Mouse (Mus musculus) v-Abl transformed pro-B cells (cell line): ENCODE measurements around the gene Dap.

Experiments used
- in situ Hi-C, 2 experiments: fragments of 400-800 bp; cut with MboI; formaldehyde crosslinking; loops; one replicate each; pipeline ENCODE4 v1.15.1; 2025; ENCODE audit not compliant: unreplicated experiment in 2 of 2

Gene Dap

GRCm38 (mm10) chr15:31224135-31224761 is at the start of gene Dap:
Dap (plus strand) TSS chr15:31224314.
- in situ Hi-C loops, result loop anchor here in 1 of 2 experiments (10.0 kb wide), 1 partner anchor 609 kb away; no protein-coding TSS in a partner anchor

- in situ Hi-C loops, result no loop called here
These were observed 47.5 kb upstream of the Dap start for GRCm38 (mm10) chr15:31176566-31176965.

GRCm38 (mm10) chr15:31184651-31185443 is 39.3 kb upstream of the Dap start:
- in situ Hi-C loops, result no loop called here

GRCm38 (mm10) chr15:31185506-31185905 is 38.6 kb upstream of the Dap start:
- in situ Hi-C loops, result no loop called here

GRCm38 (mm10) chr15:31186371-31186901 is 37.7 kb upstream of the Dap start:
- in situ Hi-C loops, result no loop called here

- in situ Hi-C loops, result no loop called here
These were observed 31.6 kb upstream of the Dap start for GRCm38 (mm10) chr15:31192563-31192962.

GRCm38 (mm10) chr15:31195776-31196175 is 28.3 kb upstream of the Dap start:
- in situ Hi-C loops, result no loop called here

- in situ Hi-C loops, result no loop called here
These were observed 16.6 kb upstream of the Dap start for GRCm38 (mm10) chr15:31207346-31208093.

- in situ Hi-C loops, result no loop called here
These were observed 12.2 kb upstream of the Dap start for GRCm38 (mm10) chr15:31211910-31212309.

- in situ Hi-C loops, result no loop called here
These were observed 10.4 kb upstream of the Dap start for GRCm38 (mm10) chr15:31213619-31214270.

- in situ Hi-C loops, result loop anchor here in 1 of 2 experiments (10.0 kb wide), 1 partner anchor 607 kb away; no protein-coding TSS in a partner anchor
These were observed 1.9 kb upstream of the Dap start for GRCm38 (mm10) chr15:31222216-31222615.

GRCm38 (mm10) chr15:31223596-31224134 is 449 bp upstream of the Dap start:
- in situ Hi-C loops, result loop anchor here in 1 of 2 experiments (10.0 kb wide), 1 partner anchor 609 kb away; no protein-coding TSS in a partner anchor

- in situ Hi-C loops, result loop anchor here (10.0 to 25.0 kb wide), 2 partner anchors 610 to 613 kb away; no protein-coding TSS in a partner anchor
These were observed 910 bp downstream of the Dap start for GRCm38 (mm10) chr15:31224806-31225642.

- in situ Hi-C loops, result loop anchor here (10.0 to 25.0 kb wide), 2 partner anchors 611 to 613 kb away; no protein-coding TSS in a partner anchor
These were observed 1.7 kb downstream of the Dap start for GRCm38 (mm10) chr15:31225643-31226325.

GRCm38 (mm10) chr15:31226464-31226863 is 2.4 kb downstream of the Dap start:
- in situ Hi-C loops, result loop anchor here (10.0 to 25.0 kb wide), 2 partner anchors 612 to 614 kb away; no protein-coding TSS in a partner anchor

GRCm38 (mm10) chr15:31227793-31228192 is 3.7 kb downstream of the Dap start:
- in situ Hi-C loops, result loop anchor here (10.0 to 25.0 kb wide), 2 partner anchors 613 to 615 kb away; no protein-coding TSS in a partner anchor

- in situ Hi-C loops, result loop anchor here in 1 of 2 experiments (25.0 kb wide), 1 partner anchor 621 kb away; no protein-coding TSS in a partner anchor
These were observed 8.9 kb downstream of the Dap start for GRCm38 (mm10) chr15:31233006-31233405.
